Mouse (Mus musculus) midbrain, postnatal 0 days (tissue): ENCODE results near the gene Agpat1. TPM values are rescaled to one million over a fixed set of nuclear protein-coding genes. Genes with fewer than 3 reads are reported as not detected.
A peak's percentile ranks its signal among the peaks of the same experiment; 100 is the strongest.

Experiments
- ATAC-seq: fragments of 200-750 bp; cut with Nextera tagmentation; 2 replicates; pipeline ENCODE4 v1.8.0; 2017; ENCODE audit warnings: moderate number of reproducible peaks, mild to moderate bottlenecking, moderate TSS enrichment, moderate library complexity; ENCODE audit not compliant: low FRiP score
- DNase-seq: peaks from one replicate; pipeline ENCODE4 v3.0.0-alpha.2; 2015; ENCODE audit warnings: low spot score
- H3K27ac ChIP-seq: fragments of 300-500 bp; sonication (generic); 2 replicates; pipeline ENCODE4 v1.5.1; 2014; ENCODE audit warnings: low read depth, mild to moderate bottlenecking, low read length, mixed read lengths
- H3K27me3 ChIP-seq: fragments of 300-500 bp; sonication (generic); 2 replicates; pipeline ENCODE4 v1.6.1; 2014; ENCODE audit warnings: low read length, control low read depth, mixed read lengths; ENCODE audit not compliant: insufficient read depth
- H3K36me3 ChIP-seq: fragments of 300-500 bp; sonication (generic); 2 replicates; pipeline ENCODE4 v1.6.1; 2014; ENCODE audit warnings: low read length, control low read depth, mixed read lengths; ENCODE audit not compliant: insufficient read depth
- H3K4me1 ChIP-seq: fragments of 300-500 bp; sonication (generic); 2 replicates; pipeline ENCODE4 v1.6.1; 2014; ENCODE audit warnings: mild to moderate bottlenecking, control low read depth, antibody characterized with exemption, low read length, mixed read lengths; ENCODE audit not compliant: insufficient read depth
- H3K4me2 ChIP-seq: fragments of 300-500 bp; sonication (generic); 2 replicates; pipeline ENCODE4 v1.6.1; 2014; ENCODE audit warnings: low read depth, mild to moderate bottlenecking, low read length, mixed read lengths; ENCODE audit not compliant: poor library complexity, severe bottlenecking
- H3K4me3 ChIP-seq: fragments of 300-500 bp; sonication (generic); 2 replicates; pipeline ENCODE4 v1.5.1; 2014; ENCODE audit warnings: low read depth, mild to moderate bottlenecking, low read length, moderate library complexity
- H3K9ac ChIP-seq: fragments of 300-500 bp; sonication (generic); replicated peaks from 2 replicates; pipeline ENCODE4 v1.6.1; 2014; ENCODE audit warnings: mild to moderate bottlenecking, low read length, moderate library complexity, mixed read lengths; ENCODE audit not compliant: poor library complexity, severe bottlenecking
- H3K9me3 ChIP-seq: fragments of 300-500 bp; sonication (generic); 2 replicates; pipeline ENCODE4 v1.6.1; 2016; ENCODE audit warnings: low read length, control low read depth
- CTCF ChIP-seq: IDR thresholded peaks from 2 replicates; pipeline ENCODE4 v1.5.1; 2016; ENCODE audit warnings: antibody characterized with exemption, mild to moderate bottlenecking
- WGBS: fragments of 180-500 bp; shearing (Covaris S2); extraction: QIAGEN DNeasy Blood & Tissue Kit; methylation state at CpG from one replicate; pipeline ENCODE4 v1.1.7; 2014; 5-methylcytosine and 5-hydroxymethylcytosine counted together
- polyA plus RNA-seq: library from polyadenylated mRNA; unstranded; fragments of >200 nt; fragmentation: Nextera tagmentation; extraction: Ambion mirVana; gene quantifications from 2 replicates; pipeline ENCODE4 v1.2.1, GENCODE M21; 2015
- total RNA-seq: library from RNA; depleted of rRNA; stranded (reverse); fragments of >200 nt; gene quantifications from 2 replicates; pipeline ENCODE4 v1.2.3, GENCODE M21; 2014

The Agpat1 gene
- total and polyA plus RNA-seq, 2 experiments from 2014 or later: 103 to 383 TPM

DNA sequence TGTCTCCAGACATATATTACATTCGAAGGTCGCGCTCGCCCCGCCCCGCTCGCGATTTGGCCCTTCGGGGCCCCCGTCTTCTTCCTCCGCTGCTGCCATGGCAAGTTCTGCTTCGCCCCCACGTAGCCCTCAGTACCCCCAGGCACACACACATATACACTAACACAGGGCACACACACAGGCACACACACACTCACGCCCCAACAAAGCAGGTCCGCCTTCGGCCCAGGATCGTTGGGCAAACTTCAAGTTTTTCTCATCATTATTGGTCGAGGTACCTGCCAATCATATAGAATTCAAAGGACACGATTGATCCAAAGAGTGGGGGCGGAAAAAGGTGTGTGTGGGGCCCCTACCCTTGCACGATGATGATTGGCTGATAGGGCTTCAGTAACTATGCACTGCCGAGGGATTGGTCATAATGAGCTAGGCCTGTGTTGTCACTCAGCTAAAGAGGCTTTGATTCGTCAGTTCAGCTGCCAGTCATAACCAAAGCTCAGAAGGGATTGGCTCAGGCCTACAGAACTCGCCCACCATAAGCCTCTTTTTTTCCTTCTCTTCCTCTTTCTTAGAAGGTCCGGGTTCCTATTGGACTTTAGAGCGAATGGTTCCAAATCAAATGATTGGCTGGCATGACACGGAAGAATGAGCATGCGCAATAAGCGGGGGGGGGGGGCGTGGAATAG, 544 bp upstream of the Agpat1 start, which contains the start of gene Rnf5:
Gene Rnf5 (minus strand): TSS at position 316 of the 686 bp plus-strand sequence.
- Histone ChIP-seq H3K36me3 (peaks cover 7% of the 10 kb centered on the region; the same call in 1 of the 2 replicates), H3K4me3 (peak within 1 kb of the TSS; percentile 87), H3K4me2 (peak within 1 kb of the TSS; percentile 92), H3K9ac (peak within 1 kb of the TSS; percentile 78), H3K27ac (peak within 1 kb of the TSS; percentile 90), H3K27me3 (no peaks in the 10 kb centered on the region), H3K9me3 (no peaks in the 10 kb centered on the region), H3K4me1 (peaks cover 14% of the 10 kb centered on the region; the same call in 1 of the 2 replicates)
- under 1% methylated on average over 29 of the region's 30 CpGs for WGBS
- no peak for TF ChIP-seq CTCF
- ATAC-seq: peak; percentile 93
- DNase-seq: peak; percentile 100

- no peak for TF ChIP-seq CTCF
- Histone ChIP-seq H3K27me3 (no peaks in the 10 kb centered on the region), H3K9me3 (no peaks in the 10 kb centered on the region), H3K4me3 (peak overlapping the region; percentile 87), H3K4me1 (peaks cover 14% of the 10 kb centered on the region; the same call in 1 of the 2 replicates), H3K4me2 (peak overlapping the region; percentile 92), H3K36me3 (peaks cover 7% of the 10 kb centered on the region; the same call in 1 of the 2 replicates), H3K27ac (peak overlapping the region; percentile 90), H3K9ac (peak overlapping the region; percentile 60)
- DNase-seq (no peak), ATAC-seq (no peak; the same call in 1 of the 2 replicates)
- 16% methylated on average over 24 of the region's 24 CpGs for WGBS
These were observed 612 bp downstream of the Agpat1 start for GRCm38 (mm10) chr17:34604511-34605237.

DNA sequence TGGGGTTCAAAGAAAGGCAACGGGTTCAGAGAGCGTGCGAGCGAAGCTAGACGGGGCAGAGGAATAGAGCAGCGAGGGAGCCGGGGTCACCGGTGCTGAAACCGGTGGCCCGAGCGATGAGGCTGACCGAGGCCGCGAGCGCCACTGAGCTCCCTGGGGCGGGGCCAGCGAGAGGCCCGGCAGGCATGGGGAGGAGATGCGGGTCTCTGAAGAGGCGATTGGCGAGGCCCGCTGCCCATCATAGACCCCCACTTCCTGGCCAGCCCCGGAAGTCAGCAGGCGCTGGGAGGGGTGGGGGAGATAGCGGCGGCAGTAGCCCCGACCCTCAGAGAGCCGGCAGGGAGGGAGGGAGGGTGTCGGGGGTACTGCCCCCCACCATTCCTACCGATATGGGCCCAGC, 1.5 kb downstream of the Agpat1 start:
- peaks cover 14% of the 10 kb centered on the region; the same call in 1 of the 2 replicates for H3K4me1 ChIP-seq
- peak; percentile 47 for ATAC-seq

GRCm38 (mm10) chr17:34606186-34607039, 2.4 kb downstream of the Agpat1 start:
- peaks cover 7% of the 10 kb centered on the region for H3K36me3 ChIP-seq
- no peak for ATAC-seq
- TF ChIP-seq CTCF: no peak
- DNase-seq: peak; percentile 20
- peak overlapping the region; percentile 87 for H3K4me3 ChIP-seq
- H3K4me2 ChIP-seq: peak overlapping the region; percentile 92
- no peaks in the 10 kb centered on the region for H3K9me3 ChIP-seq
- 19% methylated on average over 32 of the region's 32 CpGs for WGBS
- H3K4me1 ChIP-seq: peaks cover 14% of the 10 kb centered on the region; the same call in 1 of the 2 replicates
- H3K9ac ChIP-seq: peak overlapping the region; percentile 100
- H3K27me3 ChIP-seq: no peaks in the 10 kb centered on the region
- H3K27ac ChIP-seq: peak overlapping the region; percentile 90

More for the DNA sequence above, 1.5 kb downstream of the Agpat1 start:
- no peaks in the 10 kb centered on the region for H3K27me3 ChIP-seq
- peak overlapping the region; percentile 92 for H3K4me2 ChIP-seq
- peak overlapping the region; percentile 100 for H3K9ac ChIP-seq
- peak overlapping the region; percentile 90 for H3K27ac ChIP-seq
- peaks cover 3% of the 10 kb centered on the region; the same call in 1 of the 2 replicates for H3K36me3 ChIP-seq
- H3K9me3 ChIP-seq: no peaks in the 10 kb centered on the region
- DNase-seq: peak; percentile 97
- peak overlapping the region; percentile 87 for H3K4me3 ChIP-seq
- WGBS: 0% methylated on average over 30 of the region's 30 CpGs
- no peak for TF ChIP-seq CTCF

- no peak for DNase-seq
- no peak overlapping the region for H3K27ac ChIP-seq
- H3K4me1 ChIP-seq: peaks cover 14% of the 10 kb centered on the region; the same call in 1 of the 2 replicates
- TF ChIP-seq CTCF: no peak
- H3K9me3 ChIP-seq: no peaks in the 10 kb centered on the region
- WGBS: 86% methylated on average over 7 of the region's 7 CpGs
- no peak for ATAC-seq
- H3K9ac ChIP-seq: peak overlapping the region; percentile 42
- H3K27me3 ChIP-seq: no peaks in the 10 kb centered on the region
- H3K36me3 ChIP-seq: peaks cover 22% of the 10 kb centered on the region
- H3K4me3 ChIP-seq: no peak overlapping the region
- no peak overlapping the region for H3K4me2 ChIP-seq
These were observed 3.9 kb downstream of the Agpat1 start for GRCm38 (mm10) chr17:34607997-34608396.
